Mouse (Mus musculus) hindbrain, embryonic 13.5 days (tissue): Measurements from ENCODE around the gene Tmem246. TPM values are rescaled to one million over a fixed set of nuclear protein-coding genes. Genes with fewer than 3 reads are reported as not detected.

Experiments
- ATAC-seq: fragments of 200-750 bp; cut with Nextera tagmentation; 2 replicates; pipeline ENCODE4 v1.8.0; 2017; ENCODE audit warnings: moderate TSS enrichment; ENCODE audit not compliant: low FRiP score
- H3K27ac ChIP-seq: fragments of 300-500 bp; sonication (generic); 2 replicates; pipeline ENCODE4 v1.5.1; 2015; ENCODE audit warnings: inconsistent platforms, mild to moderate bottlenecking, moderate library complexity
- H3K27me3 ChIP-seq: fragments of 300-500 bp; sonication (generic); 2 replicates; pipeline ENCODE4 v1.6.1; 2015; ENCODE audit warnings: mild to moderate bottlenecking, inconsistent platforms
- H3K36me3 ChIP-seq: fragments of 300-500 bp; sonication (generic); 2 replicates; pipeline ENCODE4 v1.6.1; 2015; ENCODE audit warnings: mild to moderate bottlenecking, inconsistent platforms
- H3K4me1 ChIP-seq: fragments of 300-500 bp; sonication (generic); replicated peaks from 2 replicates; pipeline ENCODE4 v1.6.1; 2015; ENCODE audit warnings: inconsistent platforms
- H3K4me2 ChIP-seq: fragments of 300-500 bp; sonication (generic); 2 replicates; pipeline ENCODE4 v1.6.1; 2015; ENCODE audit warnings: inconsistent platforms, mild to moderate bottlenecking, moderate library complexity
- H3K4me3 ChIP-seq: fragments of 300-500 bp; sonication (generic); 2 replicates; pipeline ENCODE4 v1.5.1; 2015; ENCODE audit warnings: mild to moderate bottlenecking, inconsistent platforms
- H3K9ac ChIP-seq: fragments of 300-500 bp; sonication (generic); 2 replicates; pipeline ENCODE4 v1.6.1; 2015; ENCODE audit warnings: mild to moderate bottlenecking, inconsistent platforms
- H3K9me3 ChIP-seq: fragments of 300-500 bp; sonication (generic); 2 replicates; pipeline ENCODE4 v1.6.1; 2016; ENCODE audit warnings: inconsistent platforms
- WGBS: fragments of 180-500 bp; shearing (Covaris S2); methylation state at CpG from one replicate; pipeline ENCODE4 v1.1.7; 2015; 5-methylcytosine and 5-hydroxymethylcytosine counted together
- polyA plus RNA-seq: library from polyadenylated mRNA; unstranded; fragments of >200 nt; fragmentation: Nextera tagmentation; extraction: Ambion mirVana; gene quantifications from 2 replicates; pipeline ENCODE4 v1.2.1, GENCODE M21; 2015

The Tmem246 gene
- polyA plus RNA-seq, 1 experiment from 2014 or later: 62.7 TPM

DNA sequence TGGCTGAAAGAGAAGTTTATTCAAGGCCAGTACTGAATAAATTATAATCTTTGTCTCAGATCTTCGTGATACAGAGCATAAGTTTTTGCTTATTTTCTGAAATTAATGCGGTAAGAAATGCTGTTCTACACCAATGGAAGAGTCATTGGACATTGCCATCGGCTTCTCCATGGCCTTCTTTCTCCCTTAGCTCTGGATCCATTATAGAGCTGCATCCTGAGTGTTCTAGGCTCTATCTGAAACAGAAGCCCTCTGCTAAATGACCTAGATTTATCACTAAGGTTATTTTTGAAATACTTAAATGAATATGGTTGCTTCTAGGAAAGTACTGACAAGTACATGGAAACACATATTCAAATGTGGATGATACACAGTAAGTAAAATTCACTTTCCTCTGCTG is 62.6 kb downstream of the Tmem246 start:
- H3K9me3 ChIP-seq: peaks cover 7% of the 10 kb centered on the region

More for the DNA sequence above, 62.6 kb downstream of the Tmem246 start:
- Histone ChIP-seq H3K36me3 (peaks cover 25% of the 10 kb centered on the region), H3K4me1 (no peaks in the 10 kb centered on the region), H3K4me3 (no peak overlapping the region), H3K9ac (no peak overlapping the region), H3K27me3 (no peaks in the 10 kb centered on the region), H3K27ac (no peak overlapping the region), H3K4me2 (no peak overlapping the region)
- 87% methylated on average over 3 of the region's 3 CpGs for WGBS
- no peak for ATAC-seq

Other genes with a start within 250 kb of the Tmem246 start
- not detected in 2 replicates for gene Acnat2, start 189.7 kb downstream of the Tmem246 start, polyA plus RNA-seq
- gene Acnat1, start 124.0 kb downstream of the Tmem246 start, polyA plus RNA-seq: not detected in 2 replicates
- 0.13 TPM in 1 of 2 replicates, not detected in the other for gene Baat, start 91.3 kb downstream of the Tmem246 start, polyA plus RNA-seq
- 76.9 and 78.8 TPM in 2 replicates for gene Mrpl50, start 76.8 kb downstream of the Tmem246 start, polyA plus RNA-seq
- 13.5 and 13.7 TPM in 2 replicates for gene Zfp189, start 76.7 kb downstream of the Tmem246 start, polyA plus RNA-seq
- 0.19 TPM in 1 of 2 replicates, not detected in the other for gene Aldob, start 48.3 kb downstream of the Tmem246 start, polyA plus RNA-seq
- 57.8 and 58.4 TPM in 2 replicates for gene Rnf20, start 34.1 kb upstream of the Tmem246 start, polyA plus RNA-seq
- 0.28 and 0.42 TPM in 2 replicates for gene Ppp3r2, start 84.1 kb upstream of the Tmem246 start, polyA plus RNA-seq
- gene Grin3a, start 247.9 kb upstream of the Tmem246 start, polyA plus RNA-seq: 10.7 and 11.5 TPM in 2 replicates